Mouse (Mus musculus): Measurements from ENCODE around the gene Zfy1. TPM values are rescaled to one million over a fixed set of nuclear protein-coding genes. Genes with fewer than 3 reads are reported as not detected.
A peak's percentile ranks its signal among the peaks of the same experiment; 100 is the strongest.
"Not testable (repeated sequence)": the region's sequence is repeated elsewhere in the genome, so short reads cannot be mapped to it uniquely, and the experiment has no call there.

Zfy1 gene
- total RNA-seq (2021) = not detected
- long read RNA-seq, experiment 1 = 0 reads
- long read RNA-seq, experiment 2 = 0 reads

DNA sequence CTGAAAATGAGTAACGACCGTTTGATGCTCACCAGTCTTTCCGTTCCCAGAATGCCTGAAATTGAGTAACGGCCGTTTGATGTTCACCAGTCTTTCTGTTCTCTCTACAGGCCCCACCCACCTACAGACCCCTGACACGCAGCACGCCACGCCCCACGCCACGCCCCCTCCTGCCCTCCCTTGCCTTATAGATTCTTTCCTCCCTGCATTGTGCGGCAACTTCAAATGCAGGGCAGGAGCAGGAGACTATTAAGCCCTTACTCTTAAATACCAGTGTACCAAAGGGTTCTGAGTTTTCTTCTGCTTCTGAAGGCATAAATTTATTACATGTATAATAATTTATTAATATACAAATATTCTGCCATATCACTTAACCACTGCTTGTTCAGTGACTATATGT, at the start of gene Zfy1:
TSS of gene Zfy1 (minus strand) at position 101 of the 400 bp plus-strand sequence.
- DNase-seq (ENCODE audit: low spot score in 2 of 2) = not testable (repeated sequence)

- DNase-seq (ENCODE audit: low spot score in 2 of 2) = no peak
Measured at GRCm38 (mm10) chrY:818396-818795, 21.2 kb upstream of the Zfy1 start, which contains the start of gene Uba1y. Gene Uba1y (plus strand): TSS chrY:818649.

- DNase-seq (ENCODE audit: low spot score in 2 of 2) = peak in 1 of 2 experiments; percentile 34
Measured at GRCm38 (mm10) chrY:808991-809661, 11.9 kb upstream of the Zfy1 start.

Other genes starting within 250 kb of the Zfy1 start
- not detected for gene Uba1y, start 21.2 kb upstream of the Zfy1 start, total RNA-seq (2021)
- 10 to 100 TPM in 1 of 2 experiments, not detected in 1; 11.4 TPM for gene Kdm5d, start 100.4 kb upstream of the Zfy1 start, total RNA-seq (2021)
- 10 to 100 TPM in 1 of 2 experiments, not detected in 1; 72.5 TPM for gene Eif2s3y, start 213.1 kb upstream of the Zfy1 start, total RNA-seq (2021)

Data from gastrocnemius, postnatal 4 days (tissue).